Mouse (Mus musculus) heart, embryonic 10.5 days (tissue): ENCODE measurements around the gene Reep3. TPM values are rescaled to one million over a fixed set of nuclear protein-coding genes. Genes with fewer than 3 reads are reported as not detected.

ENCODE experiments used
- DNase-seq: peaks from one replicate; pipeline ENCODE4 v3.0.0-alpha.2; 2017; ENCODE audit warnings: low spot score
- H3K27ac ChIP-seq: fragments of 300-500 bp; sonication (generic); 2 replicates; pipeline ENCODE4 v1.5.1; 2016; ENCODE audit warnings: mild to moderate bottlenecking
- H3K27me3 ChIP-seq: fragments of 300-500 bp; sonication (generic); 2 replicates; pipeline ENCODE4 v1.6.1; 2016; ENCODE audit warnings: mild to moderate bottlenecking; ENCODE audit not compliant: poor library complexity, insufficient read depth, severe bottlenecking
- H3K36me3 ChIP-seq: fragments of 300-500 bp; sonication (generic); 2 replicates; pipeline ENCODE4 v1.6.1; 2016; ENCODE audit warnings: mild to moderate bottlenecking, moderate library complexity
- H3K4me1 ChIP-seq: fragments of 300-500 bp; sonication (generic); 2 replicates; pipeline ENCODE4 v1.6.1; 2016; ENCODE audit warnings: mild to moderate bottlenecking
- H3K4me3 ChIP-seq: fragments of 300-500 bp; sonication (generic); 2 replicates; pipeline ENCODE4 v1.5.1; 2016; ENCODE audit warnings: mild to moderate bottlenecking, moderate library complexity
- H3K9me3 ChIP-seq: fragments of 300-500 bp; sonication (generic); 2 replicates; pipeline ENCODE4 v1.6.1; 2016; ENCODE audit warnings: mild to moderate bottlenecking, moderate library complexity
- WGBS: fragments of 180-500 bp; shearing (Covaris S2); methylation state at CpG from one replicate; pipeline ENCODE4 v1.1.7; 2016; 5-methylcytosine and 5-hydroxymethylcytosine counted together
- polyA plus RNA-seq: library from polyadenylated mRNA; unstranded; fragments of >200 nt; fragmentation: Nextera tagmentation; extraction: Ambion mirVana; gene quantifications from 2 replicates; pipeline ENCODE4 v1.2.1, GENCODE M21; 2016

Reep3 gene
- polyA plus RNA-seq, 1 experiment from 2014 or later, result 21.2 TPM

- 73% methylated on average over 5 of the region's 5 CpGs for WGBS
- H3K27ac ChIP-seq, result peak overlapping the region; percentile 17
- no peak overlapping the region for H3K4me3 ChIP-seq
- H3K4me1 ChIP-seq, result peaks cover 35% of the 10 kb centered on the region
- no peak for DNase-seq
- H3K36me3 ChIP-seq, result no peaks in the 10 kb centered on the region
- no peaks in the 10 kb centered on the region for H3K27me3 ChIP-seq
- H3K9me3 ChIP-seq, result no peaks in the 10 kb centered on the region
These were observed 45.3 kb downstream of the Reep3 start for GRCm38 (mm10) chr10:67051466-67051865.

- Histone ChIP-seq H3K36me3 (no peaks in the 10 kb centered on the region), H3K27me3 (no peaks in the 10 kb centered on the region), H3K4me1 (peaks cover 30% of the 10 kb centered on the region), H3K27ac (peak overlapping the region; percentile 17; the same call in 1 of the 2 replicates), H3K4me3 (no peak overlapping the region), H3K9me3 (no peaks in the 10 kb centered on the region)
- whole genome bisulfite sequencing, result 71% methylated on average over 7 of the region's 7 CpGs
- no peak for DNase-seq
These were observed 46.0 kb downstream of the Reep3 start for GRCm38 (mm10) chr10:67050766-67051165.

- 96% methylated on average over 7 of the region's 7 CpGs for WGBS
- Histone ChIP-seq H3K27me3 (no peaks in the 10 kb centered on the region), H3K4me1 (peaks cover 28% of the 10 kb centered on the region), H3K27ac (no peak overlapping the region), H3K4me3 (no peak overlapping the region), H3K36me3 (no peaks in the 10 kb centered on the region), H3K9me3 (no peaks in the 10 kb centered on the region)
- DNase-seq, result no peak
These were observed 47.1 kb downstream of the Reep3 start for GRCm38 (mm10) chr10:67049621-67050020.

- no peak overlapping the region for H3K27ac ChIP-seq
- WGBS, result 90% methylated on average over 13 of the region's 13 CpGs
These were observed 47.7 kb downstream of the Reep3 start for GRCm38 (mm10) chr10:67048871-67049615.

GRCm38 (mm10) chr10:67047712-67048645 lies 48.8 kb downstream of the Reep3 start:
- H3K4me3 ChIP-seq, result no peak overlapping the region
- H3K9me3 ChIP-seq, result no peaks in the 10 kb centered on the region
- WGBS, result 88% methylated on average over 18 of the region's 18 CpGs
- no peak overlapping the region for H3K27ac ChIP-seq
- no peaks in the 10 kb centered on the region for H3K27me3 ChIP-seq
- no peak for DNase-seq
- H3K36me3 ChIP-seq, result no peaks in the 10 kb centered on the region
- peaks cover 40% of the 10 kb centered on the region for H3K4me1 ChIP-seq

More at GRCm38 (mm10) chr10:67048871-67049615, 47.7 kb downstream of the Reep3 start:
- no peaks in the 10 kb centered on the region for H3K36me3 ChIP-seq
- no peaks in the 10 kb centered on the region for H3K27me3 ChIP-seq
- H3K4me1 ChIP-seq, result peaks cover 34% of the 10 kb centered on the region
- DNase-seq, result no peak
- no peaks in the 10 kb centered on the region for H3K9me3 ChIP-seq
- H3K4me3 ChIP-seq, result no peak overlapping the region

- 81% methylated on average over 12 of the region's 12 CpGs for WGBS
- Histone ChIP-seq H3K4me3 (no peak overlapping the region), H3K9me3 (no peaks in the 10 kb centered on the region)
These were observed 51.4 kb downstream of the Reep3 start for GRCm38 (mm10) chr10:67045192-67045899.

GRCm38 (mm10) chr10:67044346-67044745 lies 52.4 kb downstream of the Reep3 start:
- 76% methylated on average over 5 of the region's 5 CpGs for WGBS
- DNase-seq, result no peak
- H3K27me3 ChIP-seq, result no peaks in the 10 kb centered on the region
- peaks cover 32% of the 10 kb centered on the region for H3K4me1 ChIP-seq
- H3K36me3 ChIP-seq, result no peaks in the 10 kb centered on the region
- H3K4me3 ChIP-seq, result no peak overlapping the region
- no peak overlapping the region for H3K27ac ChIP-seq
- H3K9me3 ChIP-seq, result no peaks in the 10 kb centered on the region

More at GRCm38 (mm10) chr10:67045192-67045899, 51.4 kb downstream of the Reep3 start:
- no peaks in the 10 kb centered on the region for H3K36me3 ChIP-seq
- DNase-seq, result no peak
- no peaks in the 10 kb centered on the region for H3K27me3 ChIP-seq
- peaks cover 29% of the 10 kb centered on the region for H3K4me1 ChIP-seq
- no peak overlapping the region for H3K27ac ChIP-seq

GRCm38 (mm10) chr10:67043236-67043635 lies 53.5 kb downstream of the Reep3 start:
- H3K27ac ChIP-seq, result no peak overlapping the region
- no peak overlapping the region for H3K4me3 ChIP-seq
- DNase-seq, result no peak
- H3K4me1 ChIP-seq, result peaks cover 40% of the 10 kb centered on the region
- H3K9me3 ChIP-seq, result no peaks in the 10 kb centered on the region
- no peaks in the 10 kb centered on the region for H3K27me3 ChIP-seq
- 88% methylated on average over 7 of the region's 7 CpGs for WGBS
- no peaks in the 10 kb centered on the region for H3K36me3 ChIP-seq

- no peak for DNase-seq
- Histone ChIP-seq H3K27me3 (no peaks in the 10 kb centered on the region), H3K27ac (no peak overlapping the region), H3K9me3 (no peaks in the 10 kb centered on the region), H3K36me3 (no peaks in the 10 kb centered on the region), H3K4me3 (no peak overlapping the region), H3K4me1 (peaks cover 45% of the 10 kb centered on the region)
- WGBS, result 89% methylated on average over 3 of the region's 3 CpGs
These were observed 56.3 kb downstream of the Reep3 start for GRCm38 (mm10) chr10:67040410-67040809.

GRCm38 (mm10) chr10:67039001-67039400 lies 57.7 kb downstream of the Reep3 start:
- Histone ChIP-seq H3K36me3 (no peaks in the 10 kb centered on the region), H3K27me3 (no peaks in the 10 kb centered on the region), H3K9me3 (no peaks in the 10 kb centered on the region), H3K27ac (0 out of 2 replicates have a peak overlapping the region, but pooled peaks have one; percentile 10), H3K4me1 (peaks cover 36% of the 10 kb centered on the region), H3K4me3 (peak overlapping the region; percentile 5; the same call in 1 of the 2 replicates)
- no peak for DNase-seq
- 48% methylated on average over 17 of the region's 17 CpGs for WGBS

GRCm38 (mm10) chr10:67036542-67036941 lies 60.2 kb downstream of the Reep3 start:
- 89% methylated on average over 10 of the region's 10 CpGs for WGBS

GRCm38 (mm10) chr10:67036141-67036540 lies 60.6 kb downstream of the Reep3 start:
- Histone ChIP-seq H3K27me3 (no peaks in the 10 kb centered on the region), H3K4me1 (peaks cover 25% of the 10 kb centered on the region; the same call in 1 of the 2 replicates), H3K9me3 (no peaks in the 10 kb centered on the region), H3K36me3 (0 out of 2 replicates have a peak, but pooled peaks cover 6% of the 10 kb centered on the region), H3K4me3 (no peak overlapping the region), H3K27ac (no peak overlapping the region)
- WGBS, result 67% methylated on average over 5 of the region's 5 CpGs
- DNase-seq, result no peak

More at GRCm38 (mm10) chr10:67036542-67036941, 60.2 kb downstream of the Reep3 start:
- no peaks in the 10 kb centered on the region for H3K27me3 ChIP-seq
- H3K4me1 ChIP-seq, result peaks cover 22% of the 10 kb centered on the region; the same call in 1 of the 2 replicates
- H3K9me3 ChIP-seq, result no peaks in the 10 kb centered on the region
- H3K4me3 ChIP-seq, result no peak overlapping the region
- no peak overlapping the region for H3K27ac ChIP-seq
- H3K36me3 ChIP-seq, result 0 out of 2 replicates have a peak, but pooled peaks cover 4% of the 10 kb centered on the region
- no peak for DNase-seq
